Mouse (Mus musculus) midbrain, embryonic 13.5 days (tissue): ENCODE results near the gene Cd302. TPM values are rescaled to one million over a fixed set of nuclear protein-coding genes. Genes with fewer than 3 reads are reported as not detected.
A peak's percentile ranks its signal among the peaks of the same experiment; 100 is the strongest.

Experiments
- ATAC-seq: fragments of 200-750 bp; cut with Nextera tagmentation; 2 replicates; pipeline ENCODE4 v1.8.0; 2017; ENCODE audit warnings: mild to moderate bottlenecking, moderate TSS enrichment, moderate library complexity
- H3K27ac ChIP-seq: fragments of 300-500 bp; sonication (generic); 2 replicates; pipeline ENCODE4 v1.5.1; 2015; ENCODE audit warnings: inconsistent platforms, mild to moderate bottlenecking, moderate library complexity
- H3K27me3 ChIP-seq: fragments of 300-500 bp; sonication (generic); 2 replicates; pipeline ENCODE4 v1.6.1; 2015; ENCODE audit warnings: mild to moderate bottlenecking, inconsistent platforms
- H3K36me3 ChIP-seq: fragments of 300-500 bp; sonication (generic); 2 replicates; pipeline ENCODE4 v1.6.1; 2015; ENCODE audit warnings: mild to moderate bottlenecking, inconsistent platforms
- H3K4me1 ChIP-seq: fragments of 300-500 bp; sonication (generic); replicated peaks from 2 replicates; pipeline ENCODE4 v1.6.1; 2015; ENCODE audit warnings: inconsistent platforms
- H3K4me2 ChIP-seq: fragments of 300-500 bp; sonication (generic); replicated peaks from 2 replicates; pipeline ENCODE4 v1.6.1; 2015; ENCODE audit warnings: moderate library complexity, mild to moderate bottlenecking, inconsistent platforms
- H3K4me3 ChIP-seq: fragments of 300-500 bp; sonication (generic); replicated peaks from 2 replicates; pipeline ENCODE4 v1.5.1; 2015; ENCODE audit warnings: mild to moderate bottlenecking, inconsistent platforms
- H3K9ac ChIP-seq: fragments of 300-500 bp; sonication (generic); replicated peaks from 2 replicates; pipeline ENCODE4 v1.6.1; 2015; ENCODE audit warnings: mild to moderate bottlenecking, inconsistent platforms
- H3K9me3 ChIP-seq: fragments of 300-500 bp; sonication (generic); 2 replicates; pipeline ENCODE4 v1.6.1; 2016; ENCODE audit warnings: mild to moderate bottlenecking, inconsistent platforms
- WGBS: fragments of 180-500 bp; shearing (Covaris S2); methylation state at CpG from one replicate; pipeline ENCODE4 v1.1.7; 2015; 5-methylcytosine and 5-hydroxymethylcytosine counted together
- polyA plus RNA-seq: library from polyadenylated mRNA; unstranded; fragments of >200 nt; fragmentation: Nextera tagmentation; extraction: Ambion mirVana; gene quantifications from 2 replicates; pipeline ENCODE4 v1.2.1, GENCODE M21; 2015

Cd302 gene
- 8.6 and 11.1 TPM in 2 replicates for polyA plus RNA-seq

- peak within 1 kb of the TSS; percentile 45 for H3K4me3 ChIP-seq
- peak within 1 kb of the TSS; percentile 92 for H3K4me2 ChIP-seq
- H3K9ac ChIP-seq: peak within 1 kb of the TSS; percentile 68
- no peaks in the 10 kb centered on the region for H3K9me3 ChIP-seq
- H3K27me3 ChIP-seq: peaks cover 38% of the 10 kb centered on the region
- H3K36me3 ChIP-seq: no peaks in the 10 kb centered on the region
- peaks cover 16% of the 10 kb centered on the region for H3K4me1 ChIP-seq
- 66% methylated on average over 4 of the region's 4 CpGs for WGBS
- no peak within 1 kb of the TSS for H3K27ac ChIP-seq
- no peak for ATAC-seq
These were observed at the start of gene Cd302 for GRCm38 (mm10) chr2:60284467-60284821. TSS of gene Cd302 (minus strand) at chr2:60284488.

- 92% methylated on average over 10 of the region's 10 CpGs for WGBS
- H3K27me3 ChIP-seq: no peaks in the 10 kb centered on the region
- H3K27ac ChIP-seq: no peak overlapping the region
- no peak overlapping the region for H3K4me3 ChIP-seq
- no peaks in the 10 kb centered on the region for H3K9me3 ChIP-seq
- no peaks in the 10 kb centered on the region for H3K36me3 ChIP-seq
- no peak for ATAC-seq
- H3K4me1 ChIP-seq: no peaks in the 10 kb centered on the region
- no peak overlapping the region for H3K4me2 ChIP-seq
- no peak overlapping the region for H3K9ac ChIP-seq
These were observed 44.4 kb upstream of the Cd302 start for GRCm38 (mm10) chr2:60328641-60329040.

GRCm38 (mm10) chr2:60327581-60327980, 43.3 kb upstream of the Cd302 start:
- H3K36me3 ChIP-seq: no peaks in the 10 kb centered on the region
- no peaks in the 10 kb centered on the region for H3K27me3 ChIP-seq
- H3K4me3 ChIP-seq: no peak overlapping the region
- WGBS: 88% methylated on average over 11 of the region's 11 CpGs
- no peak for ATAC-seq
- no peaks in the 10 kb centered on the region for H3K4me1 ChIP-seq
- H3K9ac ChIP-seq: no peak overlapping the region
- no peaks in the 10 kb centered on the region for H3K9me3 ChIP-seq
- H3K4me2 ChIP-seq: no peak overlapping the region
- H3K27ac ChIP-seq: no peak overlapping the region

- no peaks in the 10 kb centered on the region for H3K36me3 ChIP-seq
- no peaks in the 10 kb centered on the region for H3K4me1 ChIP-seq
- no peak overlapping the region for H3K4me3 ChIP-seq
- no peak overlapping the region for H3K27ac ChIP-seq
- no peak for ATAC-seq
- H3K9ac ChIP-seq: no peak overlapping the region
- no peak overlapping the region for H3K4me2 ChIP-seq
- 91% methylated on average over 7 of the region's 7 CpGs for WGBS
- H3K27me3 ChIP-seq: no peaks in the 10 kb centered on the region
- H3K9me3 ChIP-seq: no peaks in the 10 kb centered on the region
These were observed 42.7 kb upstream of the Cd302 start for GRCm38 (mm10) chr2:60326948-60327347.

GRCm38 (mm10) chr2:60323411-60323810, 39.1 kb upstream of the Cd302 start:
- Histone ChIP-seq H3K9ac (no peak overlapping the region), H3K4me3 (no peak overlapping the region), H3K4me2 (no peak overlapping the region), H3K27ac (no peak overlapping the region), H3K4me1 (no peaks in the 10 kb centered on the region), H3K9me3 (no peaks in the 10 kb centered on the region), H3K27me3 (no peaks in the 10 kb centered on the region), H3K36me3 (no peaks in the 10 kb centered on the region)
- no peak for ATAC-seq
- 90% methylated on average over 5 of the region's 5 CpGs for WGBS

GRCm38 (mm10) chr2:60322031-60322726, 37.9 kb upstream of the Cd302 start:
- Histone ChIP-seq H3K27ac (no peak overlapping the region), H3K4me3 (no peak overlapping the region), H3K4me1 (no peaks in the 10 kb centered on the region), H3K4me2 (no peak overlapping the region), H3K27me3 (no peaks in the 10 kb centered on the region), H3K9me3 (no peaks in the 10 kb centered on the region), H3K9ac (no peak overlapping the region), H3K36me3 (no peaks in the 10 kb centered on the region)
- 76% methylated on average over 6 of the region's 6 CpGs for WGBS
- no peak for ATAC-seq

GRCm38 (mm10) chr2:60303796-60304195, 19.5 kb upstream of the Cd302 start:
- H3K27me3 ChIP-seq: no peaks in the 10 kb centered on the region
- no peak overlapping the region for H3K4me3 ChIP-seq
- no peak overlapping the region for H3K4me2 ChIP-seq
- WGBS: 96% methylated on average over 4 of the region's 4 CpGs
- no peaks in the 10 kb centered on the region for H3K4me1 ChIP-seq
- H3K9me3 ChIP-seq: no peaks in the 10 kb centered on the region
- no peak for ATAC-seq
- no peak overlapping the region for H3K27ac ChIP-seq
- no peaks in the 10 kb centered on the region for H3K36me3 ChIP-seq
- no peak overlapping the region for H3K9ac ChIP-seq

GRCm38 (mm10) chr2:60299323-60299722, 15.0 kb upstream of the Cd302 start:
- H3K36me3 ChIP-seq: no peaks in the 10 kb centered on the region
- no peak overlapping the region for H3K9ac ChIP-seq
- no peak overlapping the region for H3K4me3 ChIP-seq
- H3K9me3 ChIP-seq: no peaks in the 10 kb centered on the region
- no peaks in the 10 kb centered on the region for H3K4me1 ChIP-seq
- WGBS: 93% methylated on average over 2 of the region's 2 CpGs
- no peaks in the 10 kb centered on the region for H3K27me3 ChIP-seq
- no peak for ATAC-seq
- H3K27ac ChIP-seq: no peak overlapping the region
- H3K4me2 ChIP-seq: no peak overlapping the region

GRCm38 (mm10) chr2:60298266-60298665, 14.0 kb upstream of the Cd302 start:
- Histone ChIP-seq H3K9me3 (no peaks in the 10 kb centered on the region), H3K4me1 (no peaks in the 10 kb centered on the region), H3K27me3 (no peaks in the 10 kb centered on the region), H3K36me3 (no peaks in the 10 kb centered on the region), H3K4me3 (no peak overlapping the region), H3K27ac (no peak overlapping the region), H3K9ac (no peak overlapping the region), H3K4me2 (no peak overlapping the region)
- ATAC-seq: no peak
- 77% methylated on average over 3 of the region's 3 CpGs for WGBS

GRCm38 (mm10) chr2:60291381-60291780, 7.1 kb upstream of the Cd302 start:
- no peaks in the 10 kb centered on the region for H3K4me1 ChIP-seq
- H3K27ac ChIP-seq: no peak overlapping the region
- no peaks in the 10 kb centered on the region for H3K9me3 ChIP-seq
- no peaks in the 10 kb centered on the region for H3K27me3 ChIP-seq
- ATAC-seq: no peak
- H3K36me3 ChIP-seq: no peaks in the 10 kb centered on the region
- no peak overlapping the region for H3K4me3 ChIP-seq
- no peak overlapping the region for H3K4me2 ChIP-seq
- 80% methylated on average over 4 of the region's 4 CpGs for WGBS
- no peak overlapping the region for H3K9ac ChIP-seq

GRCm38 (mm10) chr2:60289451-60289850, 5.2 kb upstream of the Cd302 start:
- ATAC-seq: no peak
- no peak overlapping the region for H3K4me3 ChIP-seq
- H3K9ac ChIP-seq: no peak overlapping the region
- no peak overlapping the region for H3K4me2 ChIP-seq
- H3K9me3 ChIP-seq: no peaks in the 10 kb centered on the region
- peaks cover 17% of the 10 kb centered on the region for H3K27me3 ChIP-seq
- H3K36me3 ChIP-seq: no peaks in the 10 kb centered on the region
- no peak overlapping the region for H3K27ac ChIP-seq
- H3K4me1 ChIP-seq: no peaks in the 10 kb centered on the region
- 91% methylated on average over 1 of the region's 1 CpGs for WGBS

GRCm38 (mm10) chr2:60288606-60289005, 4.3 kb upstream of the Cd302 start:
- H3K9me3 ChIP-seq: no peaks in the 10 kb centered on the region
- no peak for ATAC-seq
- H3K9ac ChIP-seq: no peak overlapping the region
- H3K4me2 ChIP-seq: no peak overlapping the region
- 85% methylated on average over 4 of the region's 4 CpGs for WGBS
- H3K27me3 ChIP-seq: peaks cover 25% of the 10 kb centered on the region
- H3K27ac ChIP-seq: no peak overlapping the region
- H3K4me1 ChIP-seq: peaks cover 7% of the 10 kb centered on the region
- H3K36me3 ChIP-seq: no peaks in the 10 kb centered on the region
- no peak overlapping the region for H3K4me3 ChIP-seq

GRCm38 (mm10) chr2:60285107-60285617, 874 bp upstream of the Cd302 start:
- no peaks in the 10 kb centered on the region for H3K9me3 ChIP-seq
- ATAC-seq: no peak
- no peak overlapping the region for H3K9ac ChIP-seq
- peaks cover 16% of the 10 kb centered on the region for H3K4me1 ChIP-seq
- no peak overlapping the region for H3K4me3 ChIP-seq
- WGBS: 90% methylated on average over 8 of the region's 8 CpGs
- no peaks in the 10 kb centered on the region for H3K36me3 ChIP-seq
- no peak overlapping the region for H3K4me2 ChIP-seq
- H3K27ac ChIP-seq: no peak overlapping the region
- peaks cover 38% of the 10 kb centered on the region for H3K27me3 ChIP-seq
